In genomic region chr2:128272789-128273188, GRCm38 (mm10) we compare ENCODE assay signal across 16 mouse cellular contexts.
A peak's percentile ranks its signal among the peaks of the same experiment; 100 is the strongest.
DNase-seq lines count a peak whose midpoint lies in the region; ATAC-seq and TF ChIP-seq lines count a peak whose summit lies in the region.
"Had no signal": no experiment of that assay in that cellular context is flagged by ENCODE, and none has a peak within 500 bp of the region (broad histone marks: within the 10 kb centered on the region; RNA-seq: fewer than 3 reads in every experiment).

No protein-coding gene starts in this region.

- no peak for ATAC-seq in kidney, postnatal 0 days (replicated peaks; ENCODE audit: low FRiP score, low read depth)
- no peak for ATAC-seq in kidney, embryonic 15.5 days (replicated peaks; ENCODE audit: low FRiP score)
- peak; percentile 92 for ATAC-seq in megakaryocyte, adult 5-6 weeks (ENCODE audit: poor library complexity, severe bottlenecking)
- ATAC-seq in activated CD4-positive, CD25-positive, alpha-beta regulatory T cell, adult 4 months = no peak
- ATAC-seq: midbrain, embryonic 13.5 days had no signal

- no peak overlapping the region for H3K9ac ChIP-seq in kidney, postnatal 0 days (ENCODE audit: low read depth, low read length)
- H3K9ac ChIP-seq in kidney, embryonic 15.5 days = no peak overlapping the region
- H3K9ac ChIP-seq: limb, embryonic 15.5 days; lung, embryonic 15.5 days; midbrain, embryonic 13.5 days; neural tube, embryonic 12.5 days had no signal

- H3K9me3 ChIP-seq in kidney, postnatal 0 days (replicated peaks; ENCODE audit: low read length) = no peaks in the 10 kb centered on the region
- no peaks in the 10 kb centered on the region for H3K9me3 ChIP-seq in kidney, embryonic 15.5 days (replicated peaks)
- H3K9me3 ChIP-seq: limb, embryonic 15.5 days; lung, embryonic 15.5 days; midbrain, embryonic 13.5 days; neural tube, embryonic 12.5 days had no signal

- H3K4me3 ChIP-seq in kidney, postnatal 0 days (replicated peaks; ENCODE audit: low read depth, low read length) = no peak overlapping the region
- H3K4me3 ChIP-seq in kidney, embryonic 15.5 days (replicated peaks) = no peak overlapping the region
- H3K4me3 ChIP-seq: heart, adult 2 months; left cerebral cortex, adult 2 months; limb, embryonic 15.5 days; lung, embryonic 15.5 days; midbrain, embryonic 13.5 days; neural tube, embryonic 12.5 days had no signal

- intact Hi-C loops in left cerebral cortex, postnatal 14 days (cut with DNase I) = no loop called here

- H3K4me1 ChIP-seq in kidney, postnatal 0 days (replicated peaks; ENCODE audit: insufficient read depth, low read length) = 0 out of 2 replicates have a peak, but pooled peaks cover 6% of the 10 kb centered on the region
- peaks cover 22% of the 10 kb centered on the region for H3K4me1 ChIP-seq in kidney, embryonic 15.5 days

- H3K36me3 ChIP-seq in kidney, postnatal 0 days (ENCODE audit: insufficient read depth, low read length) = no peaks in the 10 kb centered on the region
- no peaks in the 10 kb centered on the region for H3K36me3 ChIP-seq in kidney, embryonic 15.5 days
- H3K36me3 ChIP-seq: limb, embryonic 15.5 days; lung, embryonic 15.5 days; midbrain, embryonic 13.5 days; neural tube, embryonic 12.5 days had no signal

- peak; percentile 28 for DNase-seq in kidney, postnatal 0 days (ENCODE audit: low spot score)
- peak; percentile 41 to 49 for DNase-seq in B cell, adult 2 months
- peak; percentile 82 for DNase-seq in ZHBTc4 (ENCODE audit: low read depth, low spot score)
- no peak for DNase-seq in ovary, adult 18-20 months (ENCODE audit: low spot score)
- DNase-seq in left cerebral cortex, postnatal 14 days (ENCODE audit: low spot score in 2 of 2) = no peak
- DNase-seq: cerebellum, adult 8-10 months; heart, postnatal 14 days had no signal

- H3K4me2 ChIP-seq in kidney, postnatal 0 days (ENCODE audit: low read length) = no peak overlapping the region
- no peak overlapping the region for H3K4me2 ChIP-seq in kidney, embryonic 15.5 days
- H3K4me2 ChIP-seq: limb, embryonic 15.5 days; lung, embryonic 15.5 days; midbrain, embryonic 13.5 days; neural tube, embryonic 12.5 days had no signal

- WGBS in kidney, postnatal 0 days = 16% methylated on average over 7 of the region's 7 CpGs
- WGBS in kidney, embryonic 15.5 days = 16% methylated on average over 7 of the region's 7 CpGs

- no peak overlapping the region for H3K27ac ChIP-seq in kidney, postnatal 0 days
- H3K27ac ChIP-seq in kidney, embryonic 15.5 days = no peak overlapping the region
- H3K27ac ChIP-seq: heart, adult 2 months; left cerebral cortex, adult 2 months; limb, embryonic 15.5 days; lung, embryonic 15.5 days; midbrain, embryonic 13.5 days; neural tube, embryonic 12.5 days had no signal

- TF ChIP-seq CTCF in kidney, postnatal 0 days (IDR thresholded peaks at IDR 0.05; ENCODE audit: low read depth) = no peak

- no peaks in the 10 kb centered on the region for H3K27me3 ChIP-seq in kidney, postnatal 0 days (ENCODE audit: insufficient read depth, low read length)
- H3K27me3 ChIP-seq in kidney, embryonic 15.5 days = no peaks in the 10 kb centered on the region
- H3K27me3 ChIP-seq: limb, embryonic 15.5 days; lung, embryonic 15.5 days; midbrain, embryonic 13.5 days; neural tube, embryonic 12.5 days had no signal

Comparison
In these comparisons a context has a peak if more than half of its experiments do, and no peak if none do; other contexts are left out.
1. DNase-seq: peak in kidney, postnatal 0 days (single experiment), B cell, adult 2 months (2 of 2) and ZHBTc4 (single experiment); none in ovary, adult 18-20 months (single experiment) and left cerebral cortex, postnatal 14 days (0 of 2).